Mouse (Mus musculus) G1E (cell line): Measurements from ENCODE around the gene Ptrh2.

Experiments used
- CTCF ChIP-seq: IDR thresholded peaks from 2 replicates; pipeline ENCODE4 v1.5.1; 2012; ENCODE audit warnings: low read depth, low read length, inconsistent platforms, mixed read lengths
- GATA1 ChIP-seq: IDR thresholded peaks from 2 replicates; pipeline ENCODE4 v1.6.1; 2012; ENCODE audit warnings: borderline replicate concordance, low read length, inconsistent platforms, mixed read lengths
- GATA2 ChIP-seq: IDR thresholded peaks from 2 replicates; pipeline ENCODE4 v1.6.1; 2012; ENCODE audit warnings: low read depth, low read length, inconsistent platforms, borderline replicate concordance
- POLR2AphosphoS5 ChIP-seq: IDR thresholded peaks from 2 replicates; pipeline ENCODE4 v1.6.1; 2012; ENCODE audit warnings: low read depth, low read length, inconsistent platforms; ENCODE audit not compliant: insufficient replicate concordance
- TAL1 ChIP-seq: conservative IDR thresholded peaks from 2 replicates; pipeline ENCODE4 v1.6.1; 2012; ENCODE audit warnings: low read depth, low read length, inconsistent platforms, mixed read lengths

DNA sequence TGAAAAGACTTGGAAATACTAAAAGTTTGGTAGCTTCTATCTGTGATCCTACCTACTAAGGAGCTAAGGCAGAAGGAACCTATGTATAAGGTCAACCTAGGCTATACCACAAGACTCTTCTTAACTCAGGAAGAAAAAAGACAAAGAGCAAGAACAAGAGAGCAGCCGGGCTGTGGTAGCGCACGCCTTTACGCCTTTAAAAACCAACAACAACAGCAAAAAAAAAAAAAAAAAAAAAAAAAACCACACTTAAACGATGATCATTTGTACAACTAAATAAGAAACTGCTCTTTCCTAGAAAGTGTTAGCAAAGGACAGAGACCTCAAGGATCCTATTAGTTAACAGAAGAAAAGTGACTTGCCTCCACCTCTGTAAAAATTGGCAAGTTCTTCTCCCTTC is 57.7 kb downstream of the Ptrh2 start:
- no peak for TF ChIP-seq CTCF
- TF ChIP-seq TAL1: no peak
- no peak for TF ChIP-seq POLR2AphosphoS5
- TF ChIP-seq GATA2: no peak
- no peak for TF ChIP-seq GATA1
